Mouse (Mus musculus): Measurements from ENCODE around the gene Prpsap1. TPM values are rescaled to one million over a fixed set of nuclear protein-coding genes. Genes with fewer than 3 reads are reported as not detected.
"Not testable (repeated sequence)": the region's sequence is repeated elsewhere in the genome, so short reads cannot be mapped to it uniquely, and the experiment has no call there.

Gene Prpsap1
- polyA plus RNA-seq, 1 experiment from 2014 or later: 138 TPM

GRCm38 (mm10) chr11:116426328-116426727 is 67.7 kb downstream of the Prpsap1 start:
- DNase-seq (ENCODE audit: low spot score); H3K36me3 ChIP-seq (ENCODE audit: control insufficient read depth, insufficient read depth, low read length); H3K4me1 ChIP-seq (ENCODE audit: control insufficient read depth, insufficient read depth, low read length); H3K9me3 ChIP-seq (replicated peaks; ENCODE audit: control insufficient read depth, low read length); ATAC-seq; H3K9ac ChIP-seq (ENCODE audit: low read length); H3K4me2 ChIP-seq (ENCODE audit: low read length); H3K4me3 ChIP-seq (ENCODE audit: low read depth, low read length); H3K27me3 ChIP-seq (replicated peaks; ENCODE audit: control insufficient read depth, insufficient read depth, low read length); H3K27ac ChIP-seq (ENCODE audit: low read depth, low read length): not testable (repeated sequence)
- 90% methylated on average over 11 of the region's 11 CpGs for WGBS

GRCm38 (mm10) chr11:116424621-116425407 is 69.2 kb downstream of the Prpsap1 start:
- WGBS: 57% methylated on average over 8 of the region's 8 CpGs
- H3K36me3 ChIP-seq (ENCODE audit: control insufficient read depth, insufficient read depth, low read length): no peaks in the 10 kb centered on the region
- H3K4me1 ChIP-seq (ENCODE audit: control insufficient read depth, insufficient read depth, low read length): no peaks in the 10 kb centered on the region
- H3K4me3 ChIP-seq (ENCODE audit: low read depth, low read length): no peak overlapping the region
- no peak overlapping the region for H3K27ac ChIP-seq (ENCODE audit: low read depth, low read length)
- ATAC-seq (no peak), DNase-seq (ENCODE audit: low spot score) (no peak)
- no peak overlapping the region for H3K4me2 ChIP-seq (ENCODE audit: low read length)
- H3K27me3 ChIP-seq (replicated peaks; ENCODE audit: control insufficient read depth, insufficient read depth, low read length): no peaks in the 10 kb centered on the region
- no peaks in the 10 kb centered on the region for H3K9me3 ChIP-seq (replicated peaks; ENCODE audit: control insufficient read depth, low read length)
- no peak overlapping the region for H3K9ac ChIP-seq (ENCODE audit: low read length)

- H3K4me1 ChIP-seq (ENCODE audit: control insufficient read depth, insufficient read depth, low read length): no peaks in the 10 kb centered on the region
- ATAC-seq (no peak), DNase-seq (ENCODE audit: low spot score) (no peak)
- no peak overlapping the region for H3K4me3 ChIP-seq (ENCODE audit: low read depth, low read length)
- H3K9ac ChIP-seq (ENCODE audit: low read length): no peak overlapping the region
- H3K9me3 ChIP-seq (replicated peaks; ENCODE audit: control insufficient read depth, low read length): no peaks in the 10 kb centered on the region
- H3K4me2 ChIP-seq (ENCODE audit: low read length): no peak overlapping the region
- WGBS: 90% methylated on average over 10 of the region's 10 CpGs
- H3K36me3 ChIP-seq (ENCODE audit: control insufficient read depth, insufficient read depth, low read length): no peaks in the 10 kb centered on the region
- H3K27ac ChIP-seq (ENCODE audit: low read depth, low read length): no peak overlapping the region
- H3K27me3 ChIP-seq (replicated peaks; ENCODE audit: control insufficient read depth, insufficient read depth, low read length): no peaks in the 10 kb centered on the region
Observed at GRCm38 (mm10) chr11:116423782-116424620, 70.0 kb downstream of the Prpsap1 start.

GRCm38 (mm10) chr11:116423214-116423613 is 70.8 kb downstream of the Prpsap1 start:
- WGBS: 83% methylated on average over 6 of the region's 6 CpGs
- H3K27me3 ChIP-seq (replicated peaks; ENCODE audit: control insufficient read depth, insufficient read depth, low read length): no peaks in the 10 kb centered on the region
- no peak overlapping the region for H3K9ac ChIP-seq (ENCODE audit: low read length)
- H3K9me3 ChIP-seq (replicated peaks; ENCODE audit: control insufficient read depth, low read length): no peaks in the 10 kb centered on the region
- no peak overlapping the region for H3K4me3 ChIP-seq (ENCODE audit: low read depth, low read length)
- no peak for ATAC-seq
- H3K27ac ChIP-seq (ENCODE audit: low read depth, low read length): no peak overlapping the region
- no peak overlapping the region for H3K4me2 ChIP-seq (ENCODE audit: low read length)
- no peaks in the 10 kb centered on the region for H3K4me1 ChIP-seq (ENCODE audit: control insufficient read depth, insufficient read depth, low read length)
- no peak for DNase-seq (ENCODE audit: low spot score)
- H3K36me3 ChIP-seq (ENCODE audit: control insufficient read depth, insufficient read depth, low read length): no peaks in the 10 kb centered on the region

- Histone ChIP-seq H3K4me2 (ENCODE audit: low read length) (no peak overlapping the region), H3K9me3 (replicated peaks; ENCODE audit: control insufficient read depth, low read length) (no peaks in the 10 kb centered on the region), H3K27ac (ENCODE audit: low read depth, low read length) (no peak overlapping the region), H3K9ac (ENCODE audit: low read length) (no peak overlapping the region), H3K4me3 (ENCODE audit: low read depth, low read length) (no peak overlapping the region), H3K4me1 (ENCODE audit: control insufficient read depth, insufficient read depth, low read length) (no peaks in the 10 kb centered on the region), H3K36me3 (ENCODE audit: control insufficient read depth, insufficient read depth, low read length) (no peaks in the 10 kb centered on the region), H3K27me3 (replicated peaks; ENCODE audit: control insufficient read depth, insufficient read depth, low read length) (no peaks in the 10 kb centered on the region)
- DNase-seq (ENCODE audit: low spot score): no peak
- 90% methylated on average over 2 of the region's 2 CpGs for WGBS
- ATAC-seq: no peak
Observed at GRCm38 (mm10) chr11:116422562-116422961, 71.4 kb downstream of the Prpsap1 start.

- no peaks in the 10 kb centered on the region for H3K9me3 ChIP-seq (replicated peaks; ENCODE audit: control insufficient read depth, low read length)
- H3K27ac ChIP-seq (ENCODE audit: low read depth, low read length): no peak overlapping the region
- H3K4me3 ChIP-seq (ENCODE audit: low read depth, low read length): no peak overlapping the region
- DNase-seq (ENCODE audit: low spot score) (no peak), ATAC-seq (no peak)
- no peaks in the 10 kb centered on the region for H3K36me3 ChIP-seq (ENCODE audit: control insufficient read depth, insufficient read depth, low read length)
- H3K27me3 ChIP-seq (replicated peaks; ENCODE audit: control insufficient read depth, insufficient read depth, low read length): no peaks in the 10 kb centered on the region
- 77% methylated on average over 6 of the region's 6 CpGs for WGBS
- no peak overlapping the region for H3K4me2 ChIP-seq (ENCODE audit: low read length)
- no peaks in the 10 kb centered on the region for H3K4me1 ChIP-seq (ENCODE audit: control insufficient read depth, insufficient read depth, low read length)
- H3K9ac ChIP-seq (ENCODE audit: low read length): no peak overlapping the region
Observed at GRCm38 (mm10) chr11:116421102-116421501, 72.9 kb downstream of the Prpsap1 start.

Other genes starting within 250 kb of the Prpsap1 start
- gene Srp68, start 220.0 kb downstream of the Prpsap1 start, polyA plus RNA-seq (2014; fragmentation: Nextera tagmentation; extraction: Ambion mirVana): 53.2 and 60.4 TPM in 2 replicates
- gene Galr2, start 213.3 kb downstream of the Prpsap1 start, polyA plus RNA-seq (2014; fragmentation: Nextera tagmentation; extraction: Ambion mirVana): 0.09 and 0.11 TPM in 2 replicates
- 107 and 114 TPM in 2 replicates for gene Exoc7, start 187.0 kb downstream of the Prpsap1 start, polyA plus RNA-seq (2014; fragmentation: Nextera tagmentation; extraction: Ambion mirVana)
- gene Foxj1, start 158.8 kb downstream of the Prpsap1 start, polyA plus RNA-seq (2014; fragmentation: Nextera tagmentation; extraction: Ambion mirVana): 7.3 and 8.7 TPM in 2 replicates
- 16.3 and 21.5 TPM in 2 replicates for gene Rnf157, start 81.2 kb downstream of the Prpsap1 start, polyA plus RNA-seq (2014; fragmentation: Nextera tagmentation; extraction: Ambion mirVana)
- 95.5 and 100 TPM in 2 replicates for gene Ubald2, start 60.1 kb downstream of the Prpsap1 start, polyA plus RNA-seq (2014; fragmentation: Nextera tagmentation; extraction: Ambion mirVana)
- not detected in 2 replicates for gene Qrich2, start 28.0 kb downstream of the Prpsap1 start, polyA plus RNA-seq (2014; fragmentation: Nextera tagmentation; extraction: Ambion mirVana)
- 2.2 and 2.7 TPM in 2 replicates for gene Sphk1, start 36.7 kb upstream of the Prpsap1 start, polyA plus RNA-seq (2014; fragmentation: Nextera tagmentation; extraction: Ambion mirVana)
- 16.7 and 20.7 TPM in 2 replicates for gene Ube2o, start 87.2 kb upstream of the Prpsap1 start, polyA plus RNA-seq (2014; fragmentation: Nextera tagmentation; extraction: Ambion mirVana)
- gene Aanat, start 92.2 kb upstream of the Prpsap1 start, polyA plus RNA-seq (2014; fragmentation: Nextera tagmentation; extraction: Ambion mirVana): 0.36 TPM in 1 of 2 replicates, not detected in the other
- 0.61 TPM in 2 replicates for gene Rhbdf2, start 132.8 kb upstream of the Prpsap1 start, polyA plus RNA-seq (2014; fragmentation: Nextera tagmentation; extraction: Ambion mirVana)
- 1.4 and 1.7 TPM in 2 replicates for gene Prcd, start 159.3 kb upstream of the Prpsap1 start, polyA plus RNA-seq (2014; fragmentation: Nextera tagmentation; extraction: Ambion mirVana)
- gene Cygb, start 160.1 kb upstream of the Prpsap1 start, polyA plus RNA-seq (2014; fragmentation: Nextera tagmentation; extraction: Ambion mirVana): 14.7 and 15.4 TPM in 2 replicates

All from forebrain, embryonic 14.5 days (tissue).